Mouse (Mus musculus): ENCODE measurements around the gene Gm8677. TPM values are rescaled to one million over a fixed set of nuclear protein-coding genes. Genes with fewer than 3 reads are reported as not detected.
"Not testable (repeated sequence)": the region's sequence is repeated elsewhere in the genome, so short reads cannot be mapped to it uniquely, and the experiment has no call there.

The Gm8677 gene
- polyA plus RNA-seq (2015; fragmentation: Nextera tagmentation; extraction: Ambion mirVana): not detected in 2 replicates

GRCm38 (mm10) chr7:22534787-22535186 lies at the start of gene Gm8677:
Gm8677 (minus strand) TSS chr7:22534887.
- not testable (repeated sequence) for H3K9ac ChIP-seq; H3K27ac ChIP-seq; H3K4me3 ChIP-seq; H3K4me2 ChIP-seq; H3K4me1 ChIP-seq; ATAC-seq (ENCODE audit: insufficient number of reproducible peaks, insufficient read depth, low FRiP score, low TSS enrichment, low read depth); H3K9me3 ChIP-seq; H3K27me3 ChIP-seq; H3K36me3 ChIP-seq
- WGBS: no CpG with 5 or more reads among the region's 1 CpGs

GRCm38 (mm10) chr7:22565243-22565642 lies 30.6 kb upstream of the Gm8677 start, which contains the start of gene Gm4201:
Gm4201 (minus strand) TSS chr7:22565343.
- H3K36me3 ChIP-seq; H3K9ac ChIP-seq; H3K4me3 ChIP-seq; H3K27me3 ChIP-seq; ATAC-seq (ENCODE audit: insufficient number of reproducible peaks, insufficient read depth, low FRiP score, low TSS enrichment, low read depth); H3K9me3 ChIP-seq; H3K4me2 ChIP-seq; H3K4me1 ChIP-seq; H3K27ac ChIP-seq: not testable (repeated sequence)
- no CpG with 5 or more reads among the region's 3 CpGs for WGBS

- H3K36me3 ChIP-seq; H3K4me1 ChIP-seq; H3K9ac ChIP-seq; ATAC-seq (ENCODE audit: insufficient number of reproducible peaks, insufficient read depth, low FRiP score, low TSS enrichment, low read depth); H3K27me3 ChIP-seq; H3K9me3 ChIP-seq; H3K4me3 ChIP-seq; H3K4me2 ChIP-seq; H3K27ac ChIP-seq: not testable (repeated sequence)
- no CpG with 5 or more reads among the region's 3 CpGs for WGBS
These were observed 12.0 kb downstream of the Gm8677 start, which contains the start of gene Vmn1r152 for GRCm38 (mm10) chr7:22522667-22523066. Vmn1r152 (plus strand) TSS chr7:22522967.

- not testable (repeated sequence) for H3K27me3 ChIP-seq; H3K4me3 ChIP-seq; H3K4me1 ChIP-seq; H3K4me2 ChIP-seq; H3K27ac ChIP-seq; H3K9me3 ChIP-seq; ATAC-seq (ENCODE audit: insufficient number of reproducible peaks, insufficient read depth, low FRiP score, low TSS enrichment, low read depth); H3K36me3 ChIP-seq; H3K9ac ChIP-seq
- WGBS: 57% methylated on average over 2 of the region's 3 CpGs
These were observed 35.1 kb downstream of the Gm8677 start, which contains the start of gene Vmn1r151 for GRCm38 (mm10) chr7:22499578-22499977. Vmn1r151 (minus strand) TSS chr7:22499678.

Other genes starting within 250 kb of the Gm8677 start
- gene Gm4187, start 205.2 kb downstream of the Gm8677 start, polyA plus RNA-seq (2015; fragmentation: Nextera tagmentation; extraction: Ambion mirVana): not detected in 2 replicates
- gene Gm8660, start 163.8 kb downstream of the Gm8677 start, polyA plus RNA-seq (2015; fragmentation: Nextera tagmentation; extraction: Ambion mirVana): not detected in 2 replicates
- gene Vmn1r148, start 121.3 kb downstream of the Gm8677 start, polyA plus RNA-seq (2015; fragmentation: Nextera tagmentation; extraction: Ambion mirVana): not detected in 2 replicates
- not detected in 2 replicates for gene Vmn1r149, start 96.7 kb downstream of the Gm8677 start, polyA plus RNA-seq (2015; fragmentation: Nextera tagmentation; extraction: Ambion mirVana)
- gene Gm10665, start 70.8 kb downstream of the Gm8677 start, polyA plus RNA-seq (2015; fragmentation: Nextera tagmentation; extraction: Ambion mirVana): not detected in 2 replicates
- gene Vmn1r151, start 35.2 kb downstream of the Gm8677 start, polyA plus RNA-seq (2015; fragmentation: Nextera tagmentation; extraction: Ambion mirVana): not detected in 2 replicates
- not detected in 2 replicates for gene Vmn1r152, start 11.9 kb downstream of the Gm8677 start, polyA plus RNA-seq (2015; fragmentation: Nextera tagmentation; extraction: Ambion mirVana)
- gene Gm4201, start 30.5 kb upstream of the Gm8677 start, polyA plus RNA-seq (2015; fragmentation: Nextera tagmentation; extraction: Ambion mirVana): not detected in 2 replicates
- not detected in 2 replicates for gene Gm4565, start 53.2 kb upstream of the Gm8677 start, polyA plus RNA-seq (2015; fragmentation: Nextera tagmentation; extraction: Ambion mirVana)
- not detected in 2 replicates for gene Vmn1r155, start 123.1 kb upstream of the Gm8677 start, polyA plus RNA-seq (2015; fragmentation: Nextera tagmentation; extraction: Ambion mirVana)
- not detected in 2 replicates for gene Gm8693, start 157.4 kb upstream of the Gm8677 start, polyA plus RNA-seq (2015; fragmentation: Nextera tagmentation; extraction: Ambion mirVana)
- gene Gm4567, start 184.8 kb upstream of the Gm8677 start, polyA plus RNA-seq (2015; fragmentation: Nextera tagmentation; extraction: Ambion mirVana): not detected in 2 replicates
- not detected in 2 replicates for gene Vmn1r157, start 226.8 kb upstream of the Gm8677 start, polyA plus RNA-seq (2015; fragmentation: Nextera tagmentation; extraction: Ambion mirVana)

All from embryonic facial prominence, embryonic 13.5 days (tissue).